Mouse (Mus musculus) forebrain, embryonic 14.5 days (tissue): ENCODE results near the gene Cpd. TPM values are rescaled to one million over a fixed set of nuclear protein-coding genes. Genes with fewer than 3 reads are reported as not detected.

Experiments
- ATAC-seq: fragments of 200-750 bp; cut with Nextera tagmentation; 2 replicates; pipeline ENCODE4 v1.8.0; 2017; ENCODE audit warnings: mild to moderate bottlenecking, moderate library complexity
- DNase-seq: peaks from one replicate; pipeline ENCODE4 v3.0.0-alpha.2; 2015; ENCODE audit warnings: low spot score
- H3K27ac ChIP-seq: fragments of 300-500 bp; sonication (generic); 2 replicates; pipeline ENCODE4 v1.5.1; 2014; ENCODE audit warnings: low read depth, mild to moderate bottlenecking, control low read depth, low read length, moderate library complexity
- H3K27me3 ChIP-seq: fragments of 300-500 bp; sonication (generic); replicated peaks from 2 replicates; pipeline ENCODE4 v1.6.1; 2014; ENCODE audit warnings: low read length, control low read depth, mixed read lengths; ENCODE audit not compliant: control insufficient read depth, insufficient read depth
- H3K36me3 ChIP-seq: fragments of 300-500 bp; sonication (generic); 2 replicates; pipeline ENCODE4 v1.6.1; 2014; ENCODE audit warnings: low read length, control low read depth; ENCODE audit not compliant: control insufficient read depth, insufficient read depth
- H3K4me1 ChIP-seq: fragments of 300-500 bp; sonication (generic); 2 replicates; pipeline ENCODE4 v1.6.1; 2014; ENCODE audit warnings: antibody characterized with exemption, low read length, control low read depth; ENCODE audit not compliant: control insufficient read depth, insufficient read depth
- H3K4me2 ChIP-seq: fragments of 300-500 bp; sonication (generic); 2 replicates; pipeline ENCODE4 v1.6.1; 2014; ENCODE audit warnings: mild to moderate bottlenecking, control low read depth, low read length
- H3K4me3 ChIP-seq: fragments of 300-500 bp; sonication (generic); 2 replicates; pipeline ENCODE4 v1.5.1; 2014; ENCODE audit warnings: low read depth, low read length, control low read depth
- H3K9ac ChIP-seq: fragments of 300-500 bp; sonication (generic); 2 replicates; pipeline ENCODE4 v1.6.1; 2014; ENCODE audit warnings: mild to moderate bottlenecking, low read length, control low read depth, moderate library complexity
- H3K9me3 ChIP-seq: fragments of 300-500 bp; sonication (generic); replicated peaks from 2 replicates; pipeline ENCODE4 v1.6.1; 2016; ENCODE audit warnings: low read length, control low read depth, mixed read lengths; ENCODE audit not compliant: control insufficient read depth
- WGBS: fragments of 180-500 bp; shearing (Covaris S2); extraction: QIAGEN DNeasy Blood & Tissue Kit; methylation state at CpG from one replicate; pipeline ENCODE4 v1.1.7; 2014; 5-methylcytosine and 5-hydroxymethylcytosine counted together
- polyA plus RNA-seq: library from polyadenylated mRNA; unstranded; fragments of >200 nt; fragmentation: Nextera tagmentation; extraction: Ambion mirVana; gene quantifications from 2 replicates; pipeline ENCODE4 v1.2.1, GENCODE M21; 2014

Gene Cpd
- polyA plus RNA-seq, 1 experiment from 2014 or later = 8.0 TPM

GRCm38 (mm10) chr11:76836317-76836716, 10.5 kb downstream of the Cpd start:
- no peak for ATAC-seq
- no peak for DNase-seq
- H3K4me3 ChIP-seq = no peak overlapping the region
- H3K4me2 ChIP-seq = no peak overlapping the region
- no peak overlapping the region for H3K9ac ChIP-seq
- no peaks in the 10 kb centered on the region for H3K27me3 ChIP-seq
- H3K36me3 ChIP-seq = 0 out of 2 replicates have a peak, but pooled peaks cover 4% of the 10 kb centered on the region
- H3K9me3 ChIP-seq = no peaks in the 10 kb centered on the region
- H3K27ac ChIP-seq = no peak overlapping the region
- H3K4me1 ChIP-seq = no peaks in the 10 kb centered on the region
- 83% methylated on average over 6 of the region's 6 CpGs for whole genome bisulfite sequencing

DNA sequence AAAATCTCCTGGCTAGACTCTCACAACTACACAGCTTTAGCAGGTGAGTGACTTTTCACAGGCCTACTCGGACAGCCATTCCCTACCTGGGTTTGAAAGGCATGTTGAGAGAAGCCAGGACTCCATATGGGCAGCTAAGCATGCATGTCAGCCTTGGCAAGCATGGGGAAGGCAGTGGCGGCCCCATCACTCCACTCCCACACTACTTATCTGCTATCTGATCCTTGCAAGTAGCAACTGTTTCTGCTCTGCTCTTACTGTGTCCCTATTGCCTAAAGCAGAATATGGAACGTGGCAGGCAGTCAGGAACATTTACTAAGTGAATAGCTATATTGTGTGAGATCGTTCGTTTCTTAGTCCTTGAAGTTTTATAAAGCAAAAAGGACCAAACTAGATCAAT, 10.9 kb downstream of the Cpd start:
- no peaks in the 10 kb centered on the region for H3K27me3 ChIP-seq
- ATAC-seq (no peak), DNase-seq (no peak)
- H3K9ac ChIP-seq = no peak overlapping the region
- no peaks in the 10 kb centered on the region for H3K4me1 ChIP-seq
- H3K4me2 ChIP-seq = no peak overlapping the region
- 0 out of 2 replicates have a peak, but pooled peaks cover 4% of the 10 kb centered on the region for H3K36me3 ChIP-seq
- 78% methylated on average over 5 of the region's 5 CpGs for WGBS
- no peaks in the 10 kb centered on the region for H3K9me3 ChIP-seq
- H3K27ac ChIP-seq = no peak overlapping the region
- no peak overlapping the region for H3K4me3 ChIP-seq

DNA sequence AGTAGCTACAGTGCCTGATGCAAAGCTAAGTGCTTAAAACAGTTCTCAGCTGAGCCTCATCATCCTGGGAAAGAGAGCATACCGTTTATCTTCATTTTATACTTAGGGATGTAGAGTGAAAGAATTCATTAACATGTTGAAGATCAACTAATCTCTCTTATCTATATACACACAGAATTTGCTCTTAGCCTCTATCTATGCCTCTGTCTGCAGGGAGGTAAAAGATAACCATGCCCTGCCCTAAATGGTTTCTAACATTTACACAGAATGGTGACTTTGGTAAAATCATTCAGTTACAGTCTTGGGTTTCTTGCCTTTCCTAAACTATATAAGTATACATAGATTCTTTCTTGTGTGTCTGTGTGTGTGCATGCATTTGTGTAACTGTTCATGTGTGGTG, 12.2 kb downstream of the Cpd start:
- Histone ChIP-seq H3K4me2 (no peak overlapping the region), H3K27me3 (no peaks in the 10 kb centered on the region), H3K36me3 (0 out of 2 replicates have a peak, but pooled peaks cover 4% of the 10 kb centered on the region), H3K4me1 (no peaks in the 10 kb centered on the region), H3K9ac (no peak overlapping the region), H3K9me3 (no peaks in the 10 kb centered on the region), H3K4me3 (no peak overlapping the region), H3K27ac (no peak overlapping the region)
- DNase-seq (no peak), ATAC-seq (no peak)
- 86% methylated on average over 1 of the region's 1 CpGs for WGBS

DNA sequence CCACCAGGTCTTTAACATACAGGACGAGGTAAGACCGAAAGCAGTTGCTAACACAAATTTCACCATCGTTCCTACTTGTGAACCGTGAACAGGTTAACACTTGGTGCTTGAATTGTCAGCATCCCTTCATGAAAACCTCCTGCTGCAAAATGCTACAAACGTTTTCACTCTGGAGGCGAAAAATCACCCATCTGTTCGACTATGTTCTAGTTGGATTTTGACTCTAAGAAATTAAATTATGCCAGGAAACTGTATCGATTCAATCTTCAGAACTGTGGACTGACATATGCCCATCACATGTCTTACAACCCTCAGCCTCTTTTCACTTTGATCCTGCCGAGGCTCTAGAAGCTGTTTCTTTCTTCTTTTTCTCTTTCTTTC, 21.9 kb downstream of the Cpd start:
- H3K9me3 ChIP-seq = no peaks in the 10 kb centered on the region
- no peaks in the 10 kb centered on the region for H3K27me3 ChIP-seq
- 74% methylated on average over 9 of the region's 9 CpGs for WGBS
- DNase-seq (peak; percentile 49), ATAC-seq (no peak)
- no peak overlapping the region for H3K4me3 ChIP-seq
- no peak overlapping the region for H3K27ac ChIP-seq
- no peaks in the 10 kb centered on the region for H3K4me1 ChIP-seq
- no peaks in the 10 kb centered on the region for H3K36me3 ChIP-seq
- no peak overlapping the region for H3K4me2 ChIP-seq
- H3K9ac ChIP-seq = no peak overlapping the region

DNA sequence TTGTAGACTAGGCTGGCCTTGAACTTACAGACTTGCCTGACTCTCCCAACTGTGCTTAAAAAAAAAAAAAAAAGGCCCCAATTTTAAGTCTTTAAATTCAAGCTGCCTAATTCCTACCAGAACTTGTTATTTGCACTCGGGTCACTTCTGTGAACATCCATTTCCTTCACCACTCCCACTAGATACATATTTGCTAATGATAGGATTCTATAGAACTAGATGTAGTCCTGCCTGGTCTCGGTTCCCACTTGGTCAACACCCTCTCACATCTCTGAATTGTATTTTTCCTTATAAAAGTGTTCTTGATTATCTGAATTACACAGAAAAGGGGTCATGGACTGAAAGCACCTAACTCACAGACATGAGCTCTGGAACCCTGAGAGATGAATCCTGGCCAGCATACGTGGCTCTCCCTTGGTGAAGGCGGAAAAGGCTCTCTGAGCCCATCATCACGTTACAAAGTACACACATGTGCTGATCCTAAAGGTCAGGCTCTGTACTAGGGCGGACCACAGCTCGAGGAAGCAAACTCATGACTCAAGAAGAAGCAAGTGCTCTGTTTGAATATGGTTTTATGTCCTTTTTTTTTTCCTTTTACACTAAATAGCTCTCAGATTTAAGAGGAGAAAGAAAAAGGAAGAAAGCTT, 22.5 kb downstream of the Cpd start:
- Histone ChIP-seq H3K27me3 (no peaks in the 10 kb centered on the region), H3K9ac (no peak overlapping the region), H3K4me2 (no peak overlapping the region), H3K4me3 (no peak overlapping the region), H3K9me3 (no peaks in the 10 kb centered on the region), H3K27ac (no peak overlapping the region), H3K36me3 (no peaks in the 10 kb centered on the region), H3K4me1 (no peaks in the 10 kb centered on the region)
- WGBS = 90% methylated on average over 7 of the region's 7 CpGs
- DNase-seq = no peak
- ATAC-seq = no peak

GRCm38 (mm10) chr11:76823641-76824040, 23.2 kb downstream of the Cpd start:
- H3K4me1 ChIP-seq = no peaks in the 10 kb centered on the region
- H3K4me2 ChIP-seq = no peak overlapping the region
- H3K9ac ChIP-seq = no peak overlapping the region
- WGBS = 92% methylated on average over 3 of the region's 3 CpGs
- H3K4me3 ChIP-seq = no peak overlapping the region
- no peaks in the 10 kb centered on the region for H3K27me3 ChIP-seq
- H3K36me3 ChIP-seq = no peaks in the 10 kb centered on the region
- no peaks in the 10 kb centered on the region for H3K9me3 ChIP-seq
- H3K27ac ChIP-seq = no peak overlapping the region
- ATAC-seq (no peak), DNase-seq (no peak)

- Histone ChIP-seq H3K27me3 (no peaks in the 10 kb centered on the region), H3K9ac (no peak overlapping the region), H3K27ac (no peak overlapping the region), H3K4me3 (no peak overlapping the region), H3K36me3 (no peaks in the 10 kb centered on the region), H3K4me2 (no peak overlapping the region), H3K9me3 (no peaks in the 10 kb centered on the region), H3K4me1 (no peaks in the 10 kb centered on the region)
- ATAC-seq = no peak
- DNase-seq = no peak
- WGBS = 84% methylated on average over 3 of the region's 3 CpGs
These were observed 25.5 kb downstream of the Cpd start for GRCm38 (mm10) chr11:76821353-76821752.

DNA sequence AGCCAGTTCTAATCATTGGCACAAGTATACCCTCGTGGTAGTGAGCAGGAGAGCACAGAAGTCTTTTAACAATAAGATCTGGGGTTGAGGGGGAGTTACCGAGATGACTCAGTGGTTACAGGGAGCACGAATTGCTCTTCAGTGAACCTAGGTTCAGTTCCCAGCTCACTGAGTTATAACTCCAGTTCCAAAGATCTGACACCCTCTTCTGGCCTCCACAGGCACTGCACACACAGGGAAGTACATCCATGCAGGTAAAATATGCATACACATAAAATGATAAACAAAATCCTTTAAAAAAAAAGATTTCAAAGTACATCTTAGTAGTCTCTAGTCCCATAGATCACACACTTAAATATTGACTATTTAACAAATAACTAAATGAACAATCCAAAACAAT, 29.2 kb downstream of the Cpd start:
- H3K36me3 ChIP-seq = peaks cover 6% of the 10 kb centered on the region; the same call in 1 of the 2 replicates
- no peak overlapping the region for H3K27ac ChIP-seq
- no peaks in the 10 kb centered on the region for H3K4me1 ChIP-seq
- H3K9me3 ChIP-seq = no peaks in the 10 kb centered on the region
- DNase-seq = no peak
- H3K4me2 ChIP-seq = no peak overlapping the region
- no peak overlapping the region for H3K9ac ChIP-seq
- no peaks in the 10 kb centered on the region for H3K27me3 ChIP-seq
- WGBS = 87% methylated on average over 3 of the region's 3 CpGs
- H3K4me3 ChIP-seq = no peak overlapping the region
- ATAC-seq = no peak

GRCm38 (mm10) chr11:76810706-76811495, 35.9 kb downstream of the Cpd start:
- Histone ChIP-seq H3K4me2 (no peak overlapping the region), H3K4me1 (no peaks in the 10 kb centered on the region), H3K27ac (no peak overlapping the region), H3K27me3 (no peaks in the 10 kb centered on the region), H3K4me3 (no peak overlapping the region), H3K9ac (no peak overlapping the region), H3K36me3 (peaks cover 30% of the 10 kb centered on the region), H3K9me3 (no peaks in the 10 kb centered on the region)
- ATAC-seq (no peak), DNase-seq (no peak)
- 91% methylated on average over 9 of the region's 9 CpGs for WGBS
